Mouse (Mus musculus) hindbrain, embryonic 15.5 days (tissue): ENCODE measurements at regions not wholly inside any gene's neighbourhood (a gene's known extent, or its start where the extent isn't known, plus 50 kb on each side); places are given as distances from the start of the nearest gene placed in this dataset.

Experiments
- ATAC-seq: fragments of 200-750 bp; cut with Nextera tagmentation; 2 replicates; pipeline ENCODE4 v1.8.0; 2017; ENCODE audit warnings: low read depth, moderate number of reproducible peaks, moderate TSS enrichment; ENCODE audit not compliant: low FRiP score
- H3K27ac ChIP-seq: fragments of 300-500 bp; sonication (generic); replicated peaks from 2 replicates; pipeline ENCODE4 v1.5.1; 2015; ENCODE audit warnings: mild to moderate bottlenecking, inconsistent platforms
- H3K27me3 ChIP-seq: fragments of 300-500 bp; sonication (generic); 2 replicates; pipeline ENCODE4 v1.6.1; 2015; ENCODE audit warnings: control low read depth, inconsistent platforms
- H3K36me3 ChIP-seq: fragments of 300-500 bp; sonication (generic); 2 replicates; pipeline ENCODE4 v1.6.1; 2015; ENCODE audit warnings: control low read depth, inconsistent platforms
- H3K4me1 ChIP-seq: fragments of 300-500 bp; sonication (generic); replicated peaks from 2 replicates; pipeline ENCODE4 v1.6.1; 2015; ENCODE audit warnings: control low read depth, inconsistent platforms
- H3K4me2 ChIP-seq: fragments of 300-500 bp; sonication (generic); 2 replicates; pipeline ENCODE4 v1.6.1; 2015; ENCODE audit warnings: moderate library complexity, mild to moderate bottlenecking, inconsistent platforms
- H3K4me3 ChIP-seq: fragments of 300-500 bp; sonication (generic); 2 replicates; pipeline ENCODE4 v1.5.1; 2015; ENCODE audit warnings: mild to moderate bottlenecking, inconsistent platforms
- H3K9ac ChIP-seq: fragments of 300-500 bp; sonication (generic); 2 replicates; pipeline ENCODE4 v1.6.1; 2015; ENCODE audit warnings: inconsistent platforms
- H3K9me3 ChIP-seq: fragments of 300-500 bp; sonication (generic); 2 replicates; pipeline ENCODE4 v1.6.1; 2016; ENCODE audit warnings: control low read depth, inconsistent platforms
- WGBS: fragments of 180-500 bp; shearing (Covaris S2); methylation state at CpG from one replicate; pipeline ENCODE4 v1.1.7; 2015; 5-methylcytosine and 5-hydroxymethylcytosine counted together

DNA sequence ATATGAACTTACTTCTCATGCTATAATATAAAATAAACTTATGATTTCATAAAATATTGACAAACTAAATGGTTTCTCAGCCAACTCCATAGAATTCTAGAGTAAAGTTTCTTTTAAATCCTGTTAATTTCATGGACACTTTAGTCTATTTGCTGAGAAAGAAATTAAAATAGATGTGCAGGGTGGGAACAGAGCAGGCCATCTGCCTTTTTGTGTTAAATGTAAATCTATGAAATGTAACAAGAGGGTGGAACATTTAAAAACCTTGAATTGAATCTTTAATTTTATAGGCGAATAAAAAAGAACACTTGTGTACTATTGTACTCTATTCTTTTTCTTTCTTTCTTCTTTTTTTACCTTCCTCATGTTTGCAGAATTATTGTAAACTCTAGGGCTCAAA, 1050.7 kb downstream of the Tbl1xr1 start:
- no peaks in the 10 kb centered on the region for H3K36me3 ChIP-seq
- no peak overlapping the region for H3K4me2 ChIP-seq
- no peak overlapping the region for H3K9ac ChIP-seq
- no peaks in the 10 kb centered on the region for H3K9me3 ChIP-seq
- H3K4me1 ChIP-seq, result no peaks in the 10 kb centered on the region
- H3K4me3 ChIP-seq, result no peak overlapping the region
- 94% methylated on average over 1 of the region's 1 CpGs for WGBS
- ATAC-seq, result no peak
- H3K27ac ChIP-seq, result no peak overlapping the region
- H3K27me3 ChIP-seq, result no peaks in the 10 kb centered on the region

GRCm38 (mm10) chr3:23135551-23135950, 1059.1 kb downstream of the Tbl1xr1 start:
- Histone ChIP-seq H3K9me3 (no peaks in the 10 kb centered on the region), H3K27ac (no peak overlapping the region), H3K9ac (no peak overlapping the region), H3K4me3 (no peak overlapping the region), H3K4me1 (no peaks in the 10 kb centered on the region), H3K36me3 (no peaks in the 10 kb centered on the region), H3K27me3 (no peaks in the 10 kb centered on the region), H3K4me2 (no peak overlapping the region)
- no peak for ATAC-seq
- WGBS, result 74% methylated on average over 1 of the region's 1 CpGs

DNA sequence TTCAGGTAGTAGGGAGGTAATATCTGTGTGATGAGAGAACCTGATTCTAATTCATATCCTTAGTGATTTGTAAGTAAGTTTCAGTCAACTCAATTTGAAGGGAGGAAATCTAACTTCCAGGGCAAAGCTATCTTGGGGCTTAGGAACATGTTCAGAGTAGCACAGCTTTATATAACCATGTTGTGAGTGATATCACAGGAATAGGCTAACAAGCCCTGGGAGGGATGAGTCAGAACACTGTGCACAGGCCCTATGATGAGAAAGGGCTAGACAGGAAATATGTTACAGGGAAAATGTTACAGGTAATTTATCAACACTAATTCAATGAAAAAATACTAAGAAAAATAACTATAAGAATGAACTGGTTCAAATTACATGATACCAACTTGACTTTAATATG, 1062.5 kb downstream of the Tbl1xr1 start:
- no peak for ATAC-seq
- H3K27ac ChIP-seq, result no peak overlapping the region
- H3K9me3 ChIP-seq, result no peaks in the 10 kb centered on the region

DNA sequence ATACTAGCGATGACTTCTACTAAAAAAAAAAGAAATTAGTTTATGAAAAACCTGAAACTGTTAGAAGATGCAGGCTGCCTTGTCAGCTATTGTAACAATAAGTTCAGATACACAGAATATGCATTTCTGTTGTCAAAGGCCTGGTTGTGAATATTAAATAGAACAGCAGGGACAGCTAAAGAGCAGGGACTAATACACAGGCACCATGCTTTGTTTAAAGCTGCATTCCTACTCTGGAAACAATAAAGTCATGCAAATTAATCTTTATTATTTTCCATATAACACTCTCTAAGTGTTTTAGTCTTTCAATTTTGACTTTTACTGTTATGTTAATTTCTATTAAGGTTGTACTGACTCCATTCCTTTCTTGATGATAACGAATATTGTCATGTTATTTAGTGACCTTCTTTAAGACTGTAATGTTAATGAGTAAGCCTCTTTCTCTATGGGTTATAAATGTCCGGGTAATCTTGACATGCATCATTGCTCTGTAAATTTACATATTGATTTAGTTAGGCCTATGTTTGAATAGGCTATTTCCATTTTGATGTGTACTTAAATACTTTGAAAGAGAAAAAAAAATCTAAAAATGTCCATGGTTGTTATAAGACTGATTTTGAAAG, 1088.5 kb downstream of the Tbl1xr1 start:
- H3K27me3 ChIP-seq, result no peaks in the 10 kb centered on the region
- no peaks in the 10 kb centered on the region for H3K9me3 ChIP-seq
- H3K27ac ChIP-seq, result no peak overlapping the region
- ATAC-seq, result no peak
- H3K4me3 ChIP-seq, result no peak overlapping the region
- H3K4me2 ChIP-seq, result no peak overlapping the region
- WGBS, result 43% methylated on average over 3 of the region's 3 CpGs
- no peak overlapping the region for H3K9ac ChIP-seq
- no peaks in the 10 kb centered on the region for H3K36me3 ChIP-seq
- H3K4me1 ChIP-seq, result no peaks in the 10 kb centered on the region

More for the DNA sequence above, 1062.5 kb downstream of the Tbl1xr1 start:
- no peaks in the 10 kb centered on the region for H3K27me3 ChIP-seq
- no peaks in the 10 kb centered on the region for H3K4me1 ChIP-seq
- no peak overlapping the region for H3K9ac ChIP-seq
- H3K36me3 ChIP-seq, result no peaks in the 10 kb centered on the region
- no peak overlapping the region for H3K4me2 ChIP-seq
- no peak overlapping the region for H3K4me3 ChIP-seq

GRCm38 (mm10) chr3:23183393-23183792, 1106.9 kb downstream of the Tbl1xr1 start:
- Histone ChIP-seq H3K36me3 (no peaks in the 10 kb centered on the region), H3K4me1 (no peaks in the 10 kb centered on the region), H3K9me3 (no peaks in the 10 kb centered on the region), H3K4me2 (no peak overlapping the region), H3K27ac (no peak overlapping the region), H3K9ac (no peak overlapping the region), H3K27me3 (no peaks in the 10 kb centered on the region), H3K4me3 (no peak overlapping the region)
- no peak for ATAC-seq
- 91% methylated on average over 8 of the region's 8 CpGs for WGBS

GRCm38 (mm10) chr3:23188479-23188878, 1112.0 kb downstream of the Tbl1xr1 start:
- no peak overlapping the region for H3K4me2 ChIP-seq
- WGBS, result 64% methylated on average over 4 of the region's 4 CpGs
- no peaks in the 10 kb centered on the region for H3K4me1 ChIP-seq
- H3K4me3 ChIP-seq, result no peak overlapping the region
- ATAC-seq, result 0 out of 2 replicates have a peak, but pooled peaks have one; percentile 30
- H3K9ac ChIP-seq, result no peak overlapping the region
- H3K27ac ChIP-seq, result no peak overlapping the region
- H3K27me3 ChIP-seq, result no peaks in the 10 kb centered on the region
- H3K36me3 ChIP-seq, result no peaks in the 10 kb centered on the region
- H3K9me3 ChIP-seq, result no peaks in the 10 kb centered on the region

DNA sequence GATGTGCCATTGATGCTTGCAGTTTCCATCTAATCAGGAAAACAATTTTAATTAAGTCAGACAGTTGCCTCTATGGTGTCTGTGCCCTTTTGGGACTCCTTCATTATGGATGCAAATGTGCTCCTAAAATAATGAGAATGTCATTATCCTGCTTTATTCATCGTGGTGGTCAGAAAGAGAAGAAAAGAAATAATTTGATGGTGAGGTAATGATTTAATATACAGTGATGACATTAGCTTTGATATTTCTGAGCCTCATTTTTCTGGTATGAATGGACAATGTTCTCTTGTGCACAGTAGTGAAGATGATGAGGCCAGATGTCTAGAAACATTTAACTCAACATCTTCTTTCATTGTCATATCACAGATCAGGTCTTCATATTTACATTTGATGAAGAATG, 1123.6 kb downstream of the Tbl1xr1 start:
- Histone ChIP-seq H3K27me3 (no peaks in the 10 kb centered on the region), H3K4me2 (no peak overlapping the region), H3K36me3 (no peaks in the 10 kb centered on the region), H3K9me3 (no peaks in the 10 kb centered on the region), H3K4me3 (no peak overlapping the region), H3K27ac (no peak overlapping the region), H3K4me1 (no peaks in the 10 kb centered on the region), H3K9ac (no peak overlapping the region)
- ATAC-seq, result no peak
- 32% methylated on average over 1 of the region's 1 CpGs for WGBS

DNA sequence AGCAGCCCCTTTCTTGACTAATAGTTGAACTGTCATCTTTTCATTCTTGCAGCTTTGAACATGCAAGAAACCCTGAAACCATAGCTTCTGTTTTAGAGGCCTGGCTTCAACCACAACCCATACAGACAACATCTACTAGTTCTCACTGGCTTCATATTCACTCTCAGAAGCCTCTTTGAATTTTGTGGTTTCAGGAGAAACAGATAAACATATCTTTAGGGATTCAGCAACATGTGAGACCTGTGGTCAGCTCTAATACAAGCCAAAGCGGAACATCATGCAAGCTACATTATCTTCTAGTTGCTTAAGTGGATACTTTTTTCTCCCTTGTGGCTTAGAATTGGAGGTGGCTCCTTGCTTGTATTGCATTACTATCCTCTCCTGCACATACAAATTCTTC, 1138.0 kb downstream of the Tbl1xr1 start:
- Histone ChIP-seq H3K4me2 (no peak overlapping the region), H3K27ac (no peak overlapping the region), H3K4me3 (no peak overlapping the region), H3K9me3 (no peaks in the 10 kb centered on the region), H3K36me3 (no peaks in the 10 kb centered on the region), H3K27me3 (no peaks in the 10 kb centered on the region), H3K4me1 (no peaks in the 10 kb centered on the region), H3K9ac (no peak overlapping the region)
- ATAC-seq, result no peak
- WGBS, result 96% methylated on average over 1 of the region's 1 CpGs

GRCm38 (mm10) chr3:23216754-23217153, 1140.3 kb downstream of the Tbl1xr1 start:
- WGBS, result 85% methylated on average over 1 of the region's 1 CpGs
- no peaks in the 10 kb centered on the region for H3K36me3 ChIP-seq
- ATAC-seq, result no peak

DNA sequence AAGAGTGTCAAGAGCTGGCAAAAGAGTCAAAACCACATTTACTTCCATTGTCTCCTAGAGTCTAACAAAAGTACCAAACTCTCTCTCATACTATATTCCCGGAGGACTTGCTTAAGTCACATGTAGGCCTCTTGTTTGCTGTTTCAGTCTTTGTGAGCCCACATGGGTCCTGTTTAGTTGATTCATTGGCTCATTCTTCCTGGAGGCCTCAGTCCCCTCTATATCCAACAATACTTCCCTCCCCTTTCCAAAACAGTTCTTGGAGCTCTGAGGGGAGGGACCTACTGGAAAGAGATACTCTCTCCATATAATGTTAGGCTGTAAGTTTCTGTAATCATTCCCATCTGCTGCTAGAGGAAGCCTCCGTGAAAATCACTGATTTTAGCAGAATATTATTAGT, 1171.8 kb downstream of the Tbl1xr1 start:
- H3K4me1 ChIP-seq, result no peaks in the 10 kb centered on the region
- H3K4me3 ChIP-seq, result no peak overlapping the region
- H3K4me2 ChIP-seq, result no peak overlapping the region
- H3K9ac ChIP-seq, result no peak overlapping the region
- H3K27me3 ChIP-seq, result no peaks in the 10 kb centered on the region
- 93% methylated on average over 2 of the region's 2 CpGs for WGBS
- no peak for ATAC-seq
- no peak overlapping the region for H3K27ac ChIP-seq
- H3K9me3 ChIP-seq, result no peaks in the 10 kb centered on the region
- no peaks in the 10 kb centered on the region for H3K36me3 ChIP-seq

More at GRCm38 (mm10) chr3:23216754-23217153, 1140.3 kb downstream of the Tbl1xr1 start:
- Histone ChIP-seq H3K9ac (no peak overlapping the region), H3K4me3 (no peak overlapping the region), H3K9me3 (no peaks in the 10 kb centered on the region), H3K4me1 (no peaks in the 10 kb centered on the region), H3K4me2 (no peak overlapping the region), H3K27me3 (no peaks in the 10 kb centered on the region), H3K27ac (no peak overlapping the region)

DNA sequence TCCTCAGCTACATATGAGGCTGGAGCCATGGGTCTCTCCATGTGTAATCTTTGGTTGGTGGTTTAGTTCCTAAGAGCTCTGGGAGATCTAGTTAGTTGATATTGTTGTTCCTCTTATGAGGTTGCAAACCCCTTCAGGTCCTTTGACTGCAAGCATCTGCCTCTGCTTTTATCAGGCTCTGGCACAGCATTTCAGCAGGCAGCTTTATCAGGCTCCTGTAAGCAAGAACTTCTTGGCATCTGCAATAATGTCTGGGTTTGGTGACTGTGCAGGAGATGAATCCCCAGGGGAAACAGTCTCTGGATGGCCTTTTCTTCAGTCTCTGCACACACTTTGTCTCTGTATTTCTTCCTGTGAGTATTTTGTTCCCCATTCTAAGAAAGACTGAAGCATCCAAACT, 1175.7 kb downstream of the Tbl1xr1 start:
- no peak for ATAC-seq
- Histone ChIP-seq H3K27me3 (no peaks in the 10 kb centered on the region), H3K4me2 (no peak overlapping the region), H3K27ac (no peak overlapping the region), H3K4me1 (no peaks in the 10 kb centered on the region), H3K36me3 (no peaks in the 10 kb centered on the region), H3K9me3 (no peaks in the 10 kb centered on the region), H3K9ac (no peak overlapping the region), H3K4me3 (no peak overlapping the region)

DNA sequence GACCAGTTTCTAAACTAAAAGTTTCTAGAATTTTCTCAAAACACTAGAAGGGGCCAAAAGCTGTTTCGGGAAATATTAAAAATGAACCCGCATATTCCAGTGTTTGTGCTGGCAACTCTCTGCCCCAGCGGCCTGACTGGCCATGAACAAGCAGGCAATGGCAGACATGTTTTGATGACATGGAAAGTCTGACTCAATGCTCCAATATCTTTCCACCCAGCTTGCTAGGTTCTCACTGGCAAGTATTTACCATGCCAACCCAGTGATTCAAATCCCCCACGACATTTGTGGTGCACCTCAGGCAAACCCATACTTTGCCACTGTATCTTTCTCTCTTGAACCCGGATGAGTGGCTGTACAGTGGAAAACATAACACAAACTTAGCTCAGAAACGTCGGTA, 1222.4 kb downstream of the Tbl1xr1 start:
- no peak overlapping the region for H3K27ac ChIP-seq
- no peak overlapping the region for H3K4me3 ChIP-seq
- no peak overlapping the region for H3K4me2 ChIP-seq
- no peak for ATAC-seq
- WGBS, result 92% methylated on average over 7 of the region's 7 CpGs
- H3K27me3 ChIP-seq, result no peaks in the 10 kb centered on the region
- no peaks in the 10 kb centered on the region for H3K36me3 ChIP-seq
- no peak overlapping the region for H3K9ac ChIP-seq
- H3K9me3 ChIP-seq, result no peaks in the 10 kb centered on the region
- H3K4me1 ChIP-seq, result no peaks in the 10 kb centered on the region

DNA sequence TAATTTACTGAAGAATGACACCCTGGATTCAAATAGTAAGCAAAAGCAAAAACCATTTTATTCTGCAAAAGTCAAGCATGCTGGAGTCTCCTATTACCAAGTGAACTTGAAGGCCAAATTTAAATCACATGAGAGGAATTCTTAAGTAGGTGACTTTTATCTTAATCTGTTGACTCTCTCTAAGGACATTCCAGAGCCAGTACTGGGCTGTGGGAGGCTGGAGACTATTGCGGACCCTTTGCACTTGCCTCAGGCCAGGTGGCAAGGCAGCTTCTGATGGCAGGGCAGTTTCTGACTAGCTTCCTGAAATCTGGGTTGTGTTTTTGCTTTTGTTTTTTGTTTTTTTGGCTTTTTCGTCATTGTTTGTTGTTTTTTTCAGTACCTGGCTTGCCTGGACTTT, 1257.8 kb downstream of the Tbl1xr1 start:
- Histone ChIP-seq H3K9ac (no peak overlapping the region), H3K27me3 (no peaks in the 10 kb centered on the region), H3K27ac (no peak overlapping the region), H3K4me2 (no peak overlapping the region), H3K4me1 (no peaks in the 10 kb centered on the region), H3K4me3 (no peak overlapping the region), H3K9me3 (no peaks in the 10 kb centered on the region), H3K36me3 (no peaks in the 10 kb centered on the region)
- 77% methylated on average over 2 of the region's 2 CpGs for WGBS
- ATAC-seq, result no peak
